Mouse (Mus musculus) hematopoietic stem cell, adult 5-6 weeks (primary cell): ENCODE data around the gene 4933402D24Rik. TPM values are rescaled to one million over a fixed set of nuclear protein-coding genes. Genes with fewer than 3 reads are reported as not detected.

ENCODE experiments used
- ATAC-seq, 2 experiments: fragments of 125-278 bp in 1 of 2; replicated peaks in 1 of 2; 2 replicates each; pipeline ENCODE4 v1.8.0; 2016 to 2017; ENCODE audit warnings: inconsistent platforms in 2 of 2, mild to moderate bottlenecking in 2 of 2, moderate number of reproducible peaks in 2 of 2, low read depth in 1 of 2, moderate TSS enrichment in 1 of 2; ENCODE audit not compliant: low FRiP score in 2 of 2, poor library complexity in 2 of 2, severe bottlenecking in 2 of 2, insufficient read depth in 1 of 2, low TSS enrichment in 1 of 2
- total RNA-seq: library from RNA; stranded (forward); fragments of 172-1452, 232-1000 nt; gene quantifications from 2 replicates; pipeline ENCODE4 v1.2.3, GENCODE M21; 2017

4933402D24Rik gene
- not detected in 2 replicates for total RNA-seq

DNA sequence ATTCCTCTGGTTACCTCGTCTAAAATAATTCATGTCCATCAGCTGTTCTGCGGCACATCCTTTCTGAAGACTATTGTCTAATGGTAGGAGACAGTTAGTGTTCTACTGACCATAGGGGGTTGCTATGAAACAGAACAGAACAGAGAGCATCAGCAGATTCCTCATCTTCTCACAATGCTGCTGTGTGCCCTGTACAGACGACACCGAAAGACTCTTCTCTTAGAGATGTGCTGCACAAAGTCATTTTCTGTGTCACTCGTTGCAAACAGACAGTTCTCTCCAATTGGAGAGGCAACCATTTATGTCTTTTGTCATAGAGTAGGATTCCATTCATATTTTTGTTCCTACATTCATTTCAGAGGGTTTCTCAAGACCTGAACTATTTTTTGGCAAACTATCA lies at the start of gene 4933402D24Rik:
Gene 4933402D24Rik, minus strand, starts transcription at position 101 of the 400 bp plus-strand sequence.
- no peak for ATAC-seq

- ATAC-seq, result no peak
These were observed 39.5 kb upstream of the 4933402D24Rik start for GRCm38 (mm10) chr1:63808584-63808983.

DNA sequence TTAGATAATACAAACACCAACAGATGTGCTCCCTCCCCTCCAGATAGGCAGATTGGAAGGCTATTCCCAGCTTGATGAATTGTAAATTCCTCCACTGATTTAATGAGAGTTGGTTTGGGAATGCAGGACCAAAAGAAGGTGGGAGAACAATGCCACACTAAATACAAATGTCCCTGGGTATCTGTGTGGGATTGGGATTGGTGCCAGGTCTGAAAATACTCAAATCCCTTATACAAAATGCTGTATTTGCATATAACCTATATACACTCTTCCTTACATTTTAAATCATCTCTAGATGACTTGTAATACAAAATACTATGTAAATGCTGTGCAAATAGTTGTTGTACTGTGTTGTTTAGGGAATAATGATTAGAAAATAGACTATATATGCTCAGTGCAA lies 36.0 kb upstream of the 4933402D24Rik start:
- no peak for ATAC-seq

- ATAC-seq, result no peak
These were observed 25.3 kb upstream of the 4933402D24Rik start for GRCm38 (mm10) chr1:63794326-63794725.

DNA sequence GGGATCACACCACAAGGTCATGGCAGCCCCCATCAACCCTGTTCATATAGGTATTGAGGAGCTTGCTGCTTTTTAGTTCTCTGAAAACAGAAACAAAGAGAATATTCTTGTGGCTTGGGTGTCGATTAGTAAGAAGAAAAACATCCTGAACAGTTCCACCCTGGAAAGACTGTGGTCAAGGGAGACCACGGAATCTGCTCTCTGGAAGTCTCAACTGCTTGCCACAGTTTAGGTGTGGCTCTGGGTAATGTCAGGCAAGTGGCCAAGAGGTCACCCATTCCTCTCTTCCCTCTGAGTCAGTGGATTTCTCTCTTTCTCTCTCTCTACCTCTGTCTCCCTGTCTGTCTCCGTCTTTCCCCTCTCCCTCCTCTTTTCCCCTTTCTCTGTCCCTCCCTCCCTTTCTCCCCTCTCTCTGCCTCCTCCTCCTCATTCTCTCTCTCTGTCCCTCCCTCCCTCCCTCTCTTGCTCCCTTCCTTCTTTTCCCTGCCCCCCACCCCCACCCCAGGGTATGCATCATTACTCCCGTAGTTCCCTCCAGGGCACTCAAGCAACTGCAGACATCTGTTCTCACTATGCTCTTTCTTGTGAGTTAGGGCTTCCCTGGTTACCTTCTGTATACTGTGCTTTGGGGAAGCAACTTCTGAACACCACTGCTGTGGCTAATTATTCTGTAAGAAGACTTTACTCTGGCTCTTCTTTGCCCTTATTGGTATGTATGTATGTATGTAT lies 8.0 kb upstream of the 4933402D24Rik start:
- no peak for ATAC-seq

DNA sequence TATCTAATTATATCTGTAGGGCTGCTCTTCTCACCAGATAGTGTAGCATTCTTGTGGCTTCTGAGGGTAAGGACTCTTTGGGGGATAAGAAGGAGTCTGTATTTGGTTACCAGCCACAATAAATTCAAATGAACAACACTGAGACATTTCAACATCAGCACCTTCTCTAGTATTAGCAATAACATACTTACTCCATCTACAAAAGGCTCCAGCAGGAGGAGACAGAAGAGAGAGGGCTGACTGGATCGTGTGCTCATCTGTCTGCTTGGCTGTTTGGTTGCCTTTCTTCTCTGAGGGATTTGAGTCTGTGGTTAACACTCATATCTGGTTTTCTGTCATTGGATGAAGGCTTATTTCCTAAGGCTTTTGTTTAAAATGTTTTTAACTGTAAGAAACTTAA lies 7.3 kb upstream of the 4933402D24Rik start:
- ATAC-seq, result no peak

- no peak for ATAC-seq
These were observed 1.2 kb upstream of the 4933402D24Rik start for GRCm38 (mm10) chr1:63770309-63770708.

DNA sequence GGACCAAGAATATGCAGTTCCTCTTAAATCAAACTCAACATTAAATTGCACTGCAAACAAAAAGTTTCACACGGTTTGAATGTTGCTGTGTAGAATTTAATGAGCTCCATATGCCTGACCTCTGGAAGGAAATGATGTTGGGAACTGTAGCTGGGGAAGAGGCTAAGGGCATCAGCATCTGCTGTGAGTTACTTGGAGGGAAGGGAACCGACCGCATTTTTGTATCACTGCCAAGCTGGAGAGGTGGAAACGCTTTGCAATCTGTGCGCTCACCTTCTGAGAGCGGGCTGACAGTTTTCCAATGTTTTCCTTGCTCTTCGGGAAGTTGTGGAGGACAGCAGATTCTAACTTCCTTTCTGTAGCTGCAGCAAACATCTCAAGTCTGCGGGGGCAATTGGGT lies 955 bp downstream of the 4933402D24Rik start:
- no peak for ATAC-seq

DNA sequence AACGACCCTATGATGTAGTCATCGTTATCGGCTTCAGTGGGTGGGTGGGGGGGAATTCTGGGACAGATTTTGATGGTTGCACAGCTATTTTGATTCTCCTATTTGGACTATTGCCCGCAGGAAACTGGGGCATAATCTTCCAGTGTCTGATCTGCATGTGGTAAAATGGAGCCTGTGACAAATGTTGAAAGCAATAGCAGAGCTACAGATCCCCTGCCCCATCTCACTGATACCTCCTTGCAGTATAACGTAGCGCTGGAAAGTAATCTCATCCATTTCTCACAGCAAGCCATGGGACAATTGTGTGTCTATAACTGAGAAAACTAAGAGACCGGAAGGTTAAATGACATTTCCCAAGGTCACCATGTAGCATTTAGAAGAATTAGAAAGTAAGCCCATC lies 4.7 kb downstream of the 4933402D24Rik start:
- no peak for ATAC-seq

GRCm38 (mm10) chr1:63763881-63764386 lies 5.1 kb downstream of the 4933402D24Rik start:
- ATAC-seq, result no peak

DNA sequence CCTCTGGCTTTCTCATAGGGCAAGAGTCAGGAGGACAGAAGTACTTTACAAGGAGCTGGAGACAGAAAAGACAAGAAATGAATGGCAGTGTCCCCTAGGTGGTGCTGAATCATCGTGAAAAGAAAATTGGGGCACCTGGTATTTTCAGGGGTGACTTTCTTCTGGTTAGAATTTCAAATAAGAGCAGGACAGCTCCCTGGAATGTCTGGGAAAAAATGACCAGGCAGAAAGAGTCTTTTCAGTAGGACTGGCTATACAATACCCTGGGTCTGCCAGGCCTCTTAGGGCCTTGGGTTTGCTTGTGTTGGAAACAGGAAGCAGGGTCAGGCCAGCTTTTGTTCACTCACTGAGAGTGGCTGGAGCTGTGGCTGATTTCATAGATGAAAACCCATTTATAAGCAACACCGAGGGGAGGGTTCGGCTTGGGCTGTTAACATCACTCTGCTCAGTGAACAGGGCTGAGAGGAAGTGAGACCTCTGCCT lies 5.8 kb downstream of the 4933402D24Rik start:
- ATAC-seq, result peak; percentile 51 to 65; a peak in 3 of 4 replicates

DNA sequence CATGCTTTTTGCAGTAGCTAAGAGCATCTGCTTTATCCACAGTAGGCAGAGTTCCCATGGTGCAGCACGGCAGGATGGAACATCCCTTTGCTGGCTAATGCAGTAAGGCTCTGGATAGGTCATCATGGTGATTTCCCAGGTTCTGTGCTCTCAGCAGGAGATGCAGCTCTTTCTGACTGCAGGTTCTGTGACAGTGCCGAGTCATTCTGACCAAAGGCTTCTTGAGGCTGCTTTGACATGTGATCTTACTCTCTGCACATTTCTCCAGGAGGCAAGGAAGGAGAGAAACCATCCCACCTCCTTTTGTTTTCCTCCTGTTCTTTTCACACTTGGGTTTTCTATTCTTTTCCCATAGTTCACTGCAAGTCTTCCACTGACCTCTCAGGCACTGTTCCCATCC lies 13.1 kb downstream of the 4933402D24Rik start:
- no peak for ATAC-seq

- ATAC-seq, result peak; percentile 98 to 99
These were observed 38.8 kb downstream of the 4933402D24Rik start, which contains the start of the genes Mdh1b and Fastkd2 for GRCm38 (mm10) chr1:63730240-63730771. Gene Mdh1b, minus strand, starts transcription at chr1:63730318. Gene Fastkd2, plus strand, starts transcription at chr1:63730614.

DNA sequence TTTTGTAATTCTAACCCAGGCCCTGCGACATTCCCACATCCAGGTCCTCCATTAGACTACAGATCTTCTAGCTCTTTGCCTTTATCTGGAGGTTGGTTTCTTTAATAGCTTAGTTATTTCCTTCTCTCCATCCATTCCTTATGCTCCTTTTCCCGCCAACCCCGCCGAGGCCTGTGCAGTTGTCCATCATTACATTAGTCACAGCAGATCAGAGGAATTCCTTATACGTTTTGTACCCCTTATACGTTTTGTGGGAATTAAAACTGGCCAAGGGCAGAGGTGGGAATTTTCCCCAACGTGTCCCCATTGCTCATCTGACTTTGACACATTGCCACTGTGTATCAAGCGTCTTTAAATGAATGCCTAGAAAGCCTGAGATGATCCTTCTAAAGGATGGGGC lies 39.3 kb downstream of the 4933402D24Rik start:
- no peak for ATAC-seq

DNA sequence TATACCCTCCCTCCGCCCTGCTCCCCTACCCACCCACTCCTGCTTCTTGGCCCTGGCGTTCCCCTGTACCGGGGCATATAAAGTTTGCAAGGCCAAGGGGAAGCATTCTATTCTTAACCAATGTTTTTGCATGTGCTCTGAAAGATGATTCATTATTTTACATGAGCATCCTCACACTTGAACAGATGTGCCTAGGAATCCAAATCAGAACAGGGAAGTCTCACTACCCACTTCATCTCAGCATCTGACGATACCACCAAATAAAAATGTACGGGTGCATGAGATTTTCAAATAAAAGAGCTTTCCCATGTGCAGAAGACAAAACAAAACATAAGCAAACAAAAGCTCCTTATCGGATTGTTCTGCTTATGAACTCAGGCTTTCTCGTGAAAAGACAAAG lies 48.9 kb downstream of the 4933402D24Rik start:
- no peak for ATAC-seq

DNA sequence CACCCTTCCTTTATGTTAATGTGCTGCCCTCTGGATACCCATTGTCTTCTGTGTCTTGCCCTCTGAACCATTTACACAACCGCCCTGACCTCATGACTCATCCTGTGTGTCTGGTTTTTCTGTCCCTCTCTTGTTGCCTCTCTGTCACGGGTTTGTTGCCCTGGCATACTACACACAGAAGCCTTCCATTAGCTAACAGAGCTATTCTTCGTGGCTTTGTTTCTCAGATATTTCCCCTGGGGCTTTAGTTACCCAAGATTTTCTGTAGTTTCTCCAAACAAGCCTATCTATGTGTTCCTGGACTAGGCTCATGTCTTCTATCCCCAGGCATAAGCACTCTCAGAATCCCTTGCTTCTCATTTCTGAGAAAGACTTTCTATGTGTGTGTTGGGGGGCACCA lies 60.2 kb downstream of the 4933402D24Rik start:
- no peak for ATAC-seq

DNA sequence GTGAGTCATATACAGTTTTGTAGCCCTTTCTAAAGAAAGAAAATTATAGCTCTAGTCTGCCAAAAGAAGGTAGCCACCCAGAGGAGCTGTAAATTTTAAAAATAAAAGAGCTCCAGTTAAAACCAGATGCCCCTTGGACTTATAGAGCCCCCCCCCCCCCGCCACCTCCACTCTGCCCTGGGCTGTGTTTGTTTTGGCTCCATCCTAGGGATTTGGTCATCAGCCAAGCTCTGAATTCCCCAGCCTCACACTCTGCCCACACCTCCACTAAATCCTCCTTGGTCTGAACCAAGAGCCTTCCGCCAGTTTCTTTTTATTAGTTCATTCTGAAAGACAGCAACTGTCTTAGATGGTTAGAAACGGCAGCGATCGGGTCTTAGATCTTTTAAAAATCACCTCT lies 63.3 kb downstream of the 4933402D24Rik start:
- no peak for ATAC-seq
